Mouse (Mus musculus): ENCODE measurements around the gene Rbp1. TPM values are rescaled to one million over a fixed set of nuclear protein-coding genes. Genes with fewer than 3 reads are reported as not detected.

Rbp1 gene
- polyA plus RNA-seq, 1 experiment from 2014 or later: 81.3 TPM

- H3K36me3 ChIP-seq (ENCODE audit: control insufficient read depth, insufficient read depth, low read length): no peaks in the 10 kb centered on the region
- 80% methylated on average over 2 of the region's 2 CpGs for WGBS
- no peaks in the 10 kb centered on the region for H3K4me1 ChIP-seq (ENCODE audit: control insufficient read depth, insufficient read depth, low read length)
- H3K4me3 ChIP-seq (replicated peaks; ENCODE audit: low read length): no peak overlapping the region
- H3K27me3 ChIP-seq (ENCODE audit: control insufficient read depth, insufficient read depth, low read length): no peaks in the 10 kb centered on the region
- no peaks in the 10 kb centered on the region for H3K9me3 ChIP-seq (replicated peaks; ENCODE audit: control insufficient read depth, low read length)
- no peak for ATAC-seq (ENCODE audit: insufficient read depth, low FRiP score)
- no peak overlapping the region for H3K9ac ChIP-seq (ENCODE audit: low read length)
- no peak overlapping the region for H3K27ac ChIP-seq (ENCODE audit: low read length)
- no peak overlapping the region for H3K4me2 ChIP-seq (ENCODE audit: low read depth, low read length)
Observed at GRCm38 (mm10) chr9:98480172-98480749, 57.5 kb downstream of the Rbp1 start.

DNA sequence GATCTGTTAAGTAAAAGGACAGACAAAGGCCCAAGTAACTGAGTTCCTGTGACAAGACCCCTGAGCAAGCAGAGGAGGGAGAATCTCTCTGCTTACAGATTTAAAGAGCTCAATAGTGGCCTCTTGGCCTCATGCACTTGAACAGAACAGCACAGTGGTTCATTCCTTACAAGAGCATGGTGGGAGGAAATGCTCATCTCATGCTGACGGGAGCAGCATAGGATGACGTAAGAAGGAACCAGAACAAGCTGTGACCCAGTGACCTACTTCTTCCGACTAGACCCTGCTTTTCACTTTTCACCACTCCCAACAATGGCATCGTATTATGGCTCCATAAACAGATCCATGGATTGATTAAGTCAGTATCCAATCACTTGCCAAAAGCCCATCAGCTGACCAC is 59.5 kb downstream of the Rbp1 start:
- 74% methylated on average over 4 of the region's 4 CpGs for WGBS
- H3K4me3 ChIP-seq (replicated peaks; ENCODE audit: low read length): no peak overlapping the region

DNA sequence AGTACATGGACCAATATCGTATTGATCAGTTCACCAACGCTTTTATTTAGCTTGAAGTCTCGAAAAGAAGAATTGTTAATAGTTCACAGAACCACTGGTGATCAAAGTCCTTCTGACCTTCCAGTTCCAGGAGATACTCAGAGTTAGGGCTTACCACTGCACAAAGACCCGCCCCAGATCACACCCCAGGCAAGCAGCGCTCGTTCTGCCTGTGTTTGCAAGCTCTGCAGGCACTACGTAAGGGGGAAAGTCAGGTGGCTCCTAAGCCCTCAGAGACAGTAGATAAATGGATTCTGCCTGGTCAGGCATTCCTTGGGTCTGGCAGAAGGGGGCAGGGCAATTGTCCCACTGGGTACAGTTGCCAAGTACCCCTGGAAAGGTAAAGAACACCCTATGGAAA is 62.3 kb downstream of the Rbp1 start:
- Histone ChIP-seq H3K9ac (ENCODE audit: low read length) (no peak overlapping the region), H3K4me2 (ENCODE audit: low read depth, low read length) (no peak overlapping the region), H3K4me3 (replicated peaks; ENCODE audit: low read length) (no peak overlapping the region), H3K36me3 (ENCODE audit: control insufficient read depth, insufficient read depth, low read length) (no peaks in the 10 kb centered on the region), H3K9me3 (replicated peaks; ENCODE audit: control insufficient read depth, low read length) (no peaks in the 10 kb centered on the region), H3K4me1 (ENCODE audit: control insufficient read depth, insufficient read depth, low read length) (no peaks in the 10 kb centered on the region), H3K27ac (ENCODE audit: low read length) (no peak overlapping the region), H3K27me3 (ENCODE audit: control insufficient read depth, insufficient read depth, low read length) (no peaks in the 10 kb centered on the region)
- 64% methylated on average over 7 of the region's 7 CpGs for WGBS
- no peak for ATAC-seq (ENCODE audit: insufficient read depth, low FRiP score)

More for the DNA sequence above, 59.5 kb downstream of the Rbp1 start:
- H3K27ac ChIP-seq (ENCODE audit: low read length): no peak overlapping the region
- no peak overlapping the region for H3K4me2 ChIP-seq (ENCODE audit: low read depth, low read length)
- H3K27me3 ChIP-seq (ENCODE audit: control insufficient read depth, insufficient read depth, low read length): no peaks in the 10 kb centered on the region
- no peak for ATAC-seq (ENCODE audit: insufficient read depth, low FRiP score)
- H3K9me3 ChIP-seq (replicated peaks; ENCODE audit: control insufficient read depth, low read length): no peaks in the 10 kb centered on the region
- H3K9ac ChIP-seq (ENCODE audit: low read length): no peak overlapping the region
- H3K4me1 ChIP-seq (ENCODE audit: control insufficient read depth, insufficient read depth, low read length): no peaks in the 10 kb centered on the region
- H3K36me3 ChIP-seq (ENCODE audit: control insufficient read depth, insufficient read depth, low read length): no peaks in the 10 kb centered on the region

DNA sequence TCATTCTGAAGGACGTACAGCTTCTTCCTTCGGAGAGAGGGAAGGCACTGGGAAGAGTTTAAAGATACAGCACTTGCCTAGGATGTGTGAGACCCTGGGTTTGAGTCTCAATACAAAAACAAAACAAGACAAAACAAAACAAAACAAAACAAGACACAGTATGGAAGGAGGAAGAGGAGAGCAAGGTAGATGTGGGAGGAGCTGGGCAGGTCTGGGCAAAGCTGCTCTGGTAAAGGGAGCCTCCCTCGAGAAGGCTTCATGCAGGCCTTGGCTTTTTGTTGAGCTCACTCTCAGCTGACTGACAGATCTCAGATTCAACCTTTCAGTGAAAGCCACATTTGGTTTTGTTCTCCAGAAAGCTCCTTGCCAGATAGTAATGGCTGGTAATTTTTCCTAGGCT is 63.1 kb downstream of the Rbp1 start, which contains the start of gene Rbp2:
TSS of gene Rbp2 (plus strand) at position 301 of the 400 bp plus-strand sequence.
- no peaks in the 10 kb centered on the region for H3K27me3 ChIP-seq (ENCODE audit: control insufficient read depth, insufficient read depth, low read length)
- no peak within 1 kb of the TSS for H3K4me2 ChIP-seq (ENCODE audit: low read depth, low read length)
- peak within 1 kb of the TSS; percentile 37; the same call in 1 of the 2 replicates for H3K27ac ChIP-seq (ENCODE audit: low read length)
- no peak within 1 kb of the TSS for H3K4me3 ChIP-seq (replicated peaks; ENCODE audit: low read length)
- 82% methylated on average over 3 of the region's 3 CpGs for WGBS
- ATAC-seq (ENCODE audit: insufficient read depth, low FRiP score): no peak
- H3K36me3 ChIP-seq (ENCODE audit: control insufficient read depth, insufficient read depth, low read length): no peaks in the 10 kb centered on the region
- no peaks in the 10 kb centered on the region for H3K4me1 ChIP-seq (ENCODE audit: control insufficient read depth, insufficient read depth, low read length)
- no peaks in the 10 kb centered on the region for H3K9me3 ChIP-seq (replicated peaks; ENCODE audit: control insufficient read depth, low read length)
- no peak within 1 kb of the TSS for H3K9ac ChIP-seq (ENCODE audit: low read length)

DNA sequence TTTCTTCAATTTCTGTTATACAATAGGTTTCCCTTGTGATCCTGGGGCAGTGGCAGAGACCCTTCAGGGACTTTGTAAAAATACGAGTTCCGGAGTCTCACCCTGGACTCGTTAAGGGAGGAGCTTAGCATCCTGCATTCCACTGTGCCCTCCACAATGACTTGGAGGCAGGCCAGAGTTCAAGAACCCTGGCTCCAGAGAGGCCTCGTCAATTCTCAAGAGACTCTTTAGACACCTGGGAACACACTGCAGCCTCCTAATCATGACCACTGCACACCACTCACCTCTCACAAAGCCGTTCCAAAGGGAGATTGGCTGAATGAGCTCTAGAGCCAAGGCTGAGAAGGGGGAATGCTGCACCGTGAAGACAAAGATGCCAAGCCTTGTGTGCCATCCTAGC is 64.5 kb downstream of the Rbp1 start:
- no peak overlapping the region for H3K9ac ChIP-seq (ENCODE audit: low read length)
- H3K4me1 ChIP-seq (ENCODE audit: control insufficient read depth, insufficient read depth, low read length): no peaks in the 10 kb centered on the region
- no peaks in the 10 kb centered on the region for H3K9me3 ChIP-seq (replicated peaks; ENCODE audit: control insufficient read depth, low read length)
- H3K27ac ChIP-seq (ENCODE audit: low read length): no peak overlapping the region
- H3K36me3 ChIP-seq (ENCODE audit: control insufficient read depth, insufficient read depth, low read length): no peaks in the 10 kb centered on the region
- no peak for ATAC-seq (ENCODE audit: insufficient read depth, low FRiP score)
- H3K4me2 ChIP-seq (ENCODE audit: low read depth, low read length): no peak overlapping the region
- H3K27me3 ChIP-seq (ENCODE audit: control insufficient read depth, insufficient read depth, low read length): no peaks in the 10 kb centered on the region
- 58% methylated on average over 6 of the region's 6 CpGs for WGBS
- H3K4me3 ChIP-seq (replicated peaks; ENCODE audit: low read length): no peak overlapping the region

- Histone ChIP-seq H3K9ac (ENCODE audit: low read length) (no peak overlapping the region), H3K9me3 (replicated peaks; ENCODE audit: control insufficient read depth, low read length) (no peaks in the 10 kb centered on the region), H3K36me3 (ENCODE audit: control insufficient read depth, insufficient read depth, low read length) (no peaks in the 10 kb centered on the region), H3K4me1 (ENCODE audit: control insufficient read depth, insufficient read depth, low read length) (no peaks in the 10 kb centered on the region), H3K4me3 (replicated peaks; ENCODE audit: low read length) (no peak overlapping the region), H3K4me2 (ENCODE audit: low read depth, low read length) (0 out of 2 replicates have a peak overlapping the region, but pooled peaks have one; percentile 1), H3K27ac (ENCODE audit: low read length) (peak overlapping the region; percentile 67), H3K27me3 (ENCODE audit: control insufficient read depth, insufficient read depth, low read length) (no peaks in the 10 kb centered on the region)
- WGBS: 69% methylated on average over 4 of the region's 4 CpGs
- no peak for ATAC-seq (ENCODE audit: insufficient read depth, low FRiP score)
Observed at GRCm38 (mm10) chr9:98489532-98489931, 66.8 kb downstream of the Rbp1 start.

DNA sequence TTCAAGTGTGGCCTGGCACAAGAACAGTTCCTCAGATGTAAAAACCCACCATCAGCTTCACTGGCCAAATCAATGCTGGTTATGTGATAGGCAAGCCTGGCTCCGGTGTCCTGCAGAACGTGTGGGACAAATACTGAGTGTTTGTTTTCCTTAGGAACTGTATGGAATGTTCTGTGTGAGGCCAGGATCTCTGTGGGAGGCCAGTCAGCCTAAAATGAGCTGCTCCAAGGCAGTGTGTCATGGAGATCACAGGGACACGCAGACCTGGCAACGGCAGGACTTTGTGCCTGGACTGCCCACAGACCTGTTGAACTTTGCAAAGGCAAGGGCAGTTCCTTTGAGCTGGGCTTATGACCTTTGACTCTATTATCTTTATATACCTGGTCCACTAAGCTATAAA is 67.4 kb downstream of the Rbp1 start:
- no peak overlapping the region for H3K9ac ChIP-seq (ENCODE audit: low read length)
- no peaks in the 10 kb centered on the region for H3K9me3 ChIP-seq (replicated peaks; ENCODE audit: control insufficient read depth, low read length)
- no peaks in the 10 kb centered on the region for H3K27me3 ChIP-seq (ENCODE audit: control insufficient read depth, insufficient read depth, low read length)
- ATAC-seq (ENCODE audit: insufficient read depth, low FRiP score): peak; percentile 46; the same call in 1 of the 2 replicates
- 30% methylated on average over 4 of the region's 4 CpGs for WGBS
- H3K36me3 ChIP-seq (ENCODE audit: control insufficient read depth, insufficient read depth, low read length): no peaks in the 10 kb centered on the region
- no peak overlapping the region for H3K4me3 ChIP-seq (replicated peaks; ENCODE audit: low read length)
- peak overlapping the region; percentile 67 for H3K27ac ChIP-seq (ENCODE audit: low read length)
- H3K4me2 ChIP-seq (ENCODE audit: low read depth, low read length): no peak overlapping the region
- no peaks in the 10 kb centered on the region for H3K4me1 ChIP-seq (ENCODE audit: control insufficient read depth, insufficient read depth, low read length)

DNA sequence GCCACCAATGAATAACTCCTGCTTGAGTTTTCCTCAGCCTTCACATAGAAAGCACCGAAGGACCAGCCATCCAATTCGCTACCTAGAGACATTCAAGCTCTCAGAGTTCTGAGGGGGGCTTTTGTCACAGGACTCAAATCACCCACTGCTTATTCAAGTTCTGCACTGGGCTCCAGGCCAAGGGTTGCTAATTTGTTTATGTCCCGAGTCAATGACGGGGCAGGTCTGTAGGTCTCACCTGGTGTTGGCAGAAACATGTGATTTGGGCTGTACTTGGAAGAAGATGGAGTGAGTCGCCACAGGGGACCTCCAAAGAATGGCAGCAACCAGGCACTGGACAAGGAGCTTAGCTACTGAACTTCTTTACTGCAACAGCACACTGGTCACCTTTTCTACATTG is 68.3 kb downstream of the Rbp1 start:
- no peak overlapping the region for H3K4me3 ChIP-seq (replicated peaks; ENCODE audit: low read length)
- no peak for ATAC-seq (ENCODE audit: insufficient read depth, low FRiP score)
- 73% methylated on average over 5 of the region's 5 CpGs for WGBS

DNA sequence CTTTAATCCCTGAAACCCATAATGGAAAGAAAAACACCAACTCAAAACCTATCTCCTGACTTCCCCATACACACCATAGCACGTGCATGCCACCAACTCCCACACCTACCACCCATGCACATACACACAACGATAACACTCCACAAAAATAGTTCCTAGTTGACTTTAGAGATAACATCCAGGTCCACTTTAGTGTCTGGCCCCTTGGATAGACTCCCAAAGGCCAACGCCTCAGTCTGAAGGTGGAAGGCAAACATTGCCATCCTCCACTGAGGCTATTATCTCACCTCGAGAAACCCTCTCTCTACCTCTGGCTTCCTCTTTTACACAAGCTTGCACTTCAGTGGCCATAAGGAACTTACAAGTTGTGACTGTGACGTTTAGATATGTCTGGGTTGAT is 69.5 kb downstream of the Rbp1 start:
- peak; percentile 34; the same call in 1 of the 2 replicates for ATAC-seq (ENCODE audit: insufficient read depth, low FRiP score)
- peaks cover 12% of the 10 kb centered on the region for H3K4me1 ChIP-seq (ENCODE audit: control insufficient read depth, insufficient read depth, low read length)
- no peaks in the 10 kb centered on the region for H3K36me3 ChIP-seq (ENCODE audit: control insufficient read depth, insufficient read depth, low read length)
- no peaks in the 10 kb centered on the region for H3K27me3 ChIP-seq (ENCODE audit: control insufficient read depth, insufficient read depth, low read length)
- no peak overlapping the region for H3K4me3 ChIP-seq (replicated peaks; ENCODE audit: low read length)
- H3K9ac ChIP-seq (ENCODE audit: low read length): no peak overlapping the region
- H3K9me3 ChIP-seq (replicated peaks; ENCODE audit: control insufficient read depth, low read length): no peaks in the 10 kb centered on the region
- WGBS: 64% methylated on average over 5 of the region's 5 CpGs
- no peak overlapping the region for H3K4me2 ChIP-seq (ENCODE audit: low read depth, low read length)
- peak overlapping the region; percentile 84 for H3K27ac ChIP-seq (ENCODE audit: low read length)

More for the DNA sequence above, 68.3 kb downstream of the Rbp1 start:
- no peaks in the 10 kb centered on the region for H3K36me3 ChIP-seq (ENCODE audit: control insufficient read depth, insufficient read depth, low read length)
- H3K27me3 ChIP-seq (ENCODE audit: control insufficient read depth, insufficient read depth, low read length): no peaks in the 10 kb centered on the region
- H3K9ac ChIP-seq (ENCODE audit: low read length): no peak overlapping the region
- peaks cover 4% of the 10 kb centered on the region for H3K4me1 ChIP-seq (ENCODE audit: control insufficient read depth, insufficient read depth, low read length)
- no peak overlapping the region for H3K4me2 ChIP-seq (ENCODE audit: low read depth, low read length)
- H3K27ac ChIP-seq (ENCODE audit: low read length): peak overlapping the region; percentile 67; the same call in 1 of the 2 replicates
- H3K9me3 ChIP-seq (replicated peaks; ENCODE audit: control insufficient read depth, low read length): no peaks in the 10 kb centered on the region

Data from stomach, embryonic 16.5 days (tissue).